Mouse (Mus musculus) cerebellum, adult 18-20 months (tissue): Measurements from ENCODE around the gene Fstl5.

Experiments
- DNase-seq, 2 experiments: peaks; one replicate each; pipeline ENCODE4 v3.0.0; 2021

Gene Fstl5

GRCm38 (mm10) chr3:76567346-76567745 lies 493.3 kb downstream of the Fstl5 start:
- no peak for DNase-seq

GRCm38 (mm10) chr3:76572478-76572877 lies 498.4 kb downstream of the Fstl5 start:
- DNase-seq: no peak

- DNase-seq: no peak
These were observed 499.0 kb downstream of the Fstl5 start for GRCm38 (mm10) chr3:76572920-76573541.

- DNase-seq: peak; percentile 8 to 16
These were observed 519.1 kb downstream of the Fstl5 start for GRCm38 (mm10) chr3:76593148-76593547.

- no peak for DNase-seq
These were observed 546.0 kb downstream of the Fstl5 start for GRCm38 (mm10) chr3:76620044-76620443.

GRCm38 (mm10) chr3:76654243-76654642 lies 580.2 kb downstream of the Fstl5 start:
- DNase-seq: no peak

GRCm38 (mm10) chr3:76670859-76671258 lies 596.8 kb downstream of the Fstl5 start:
- DNase-seq: no peak

- no peak for DNase-seq
These were observed 601.9 kb downstream of the Fstl5 start for GRCm38 (mm10) chr3:76676006-76676405.

- DNase-seq: no peak
These were observed 605.9 kb downstream of the Fstl5 start for GRCm38 (mm10) chr3:76679853-76680545.

- DNase-seq: no peak
These were observed 606.4 kb downstream of the Fstl5 start for GRCm38 (mm10) chr3:76680546-76680883.

- DNase-seq: no peak
These were observed 623.1 kb downstream of the Fstl5 start for GRCm38 (mm10) chr3:76697134-76697629.

- DNase-seq: no peak
These were observed 665.2 kb downstream of the Fstl5 start for GRCm38 (mm10) chr3:76739221-76739620.
